Mouse (Mus musculus): ENCODE measurements around the gene Fkbpl. TPM values are rescaled to one million over a fixed set of nuclear protein-coding genes. Genes with fewer than 3 reads are reported as not detected.

Fkbpl gene
- polyA plus RNA-seq, 1 experiment, result 4.6 TPM

Other genes with a start within 250 kb of the Fkbpl start
- 1.2 and 1.6 TPM in 2 replicates for gene BC051142, start 245.9 kb upstream of the Fkbpl start, polyA plus RNA-seq (2012; rRNA removed)
- 0.04 TPM in 1 of 2 replicates, not detected in the other for gene Btnl4, start 167.4 kb upstream of the Fkbpl start, polyA plus RNA-seq (2012; rRNA removed)
- gene Btnl6, start 127.4 kb upstream of the Fkbpl start, polyA plus RNA-seq (2012; rRNA removed), result not detected in 2 replicates
- gene Notch4, start 80.5 kb upstream of the Fkbpl start, polyA plus RNA-seq (2012; rRNA removed), result 3.2 and 5.5 TPM in 2 replicates
- gene Gpsm3, start 55.0 kb upstream of the Fkbpl start, polyA plus RNA-seq (2012; rRNA removed), result 9.5 and 12.6 TPM in 2 replicates
- gene Pbx2, start 53.5 kb upstream of the Fkbpl start, polyA plus RNA-seq (2012; rRNA removed), result 55.2 and 58.1 TPM in 2 replicates
- gene Ager, start 46.9 kb upstream of the Fkbpl start, polyA plus RNA-seq (2012; rRNA removed), result 5.1 and 6.1 TPM in 2 replicates
- 82.7 and 91.4 TPM in 2 replicates for gene Rnf5, start 41.1 kb upstream of the Fkbpl start, polyA plus RNA-seq (2012; rRNA removed)
- gene Agpat1, start 40.5 kb upstream of the Fkbpl start, polyA plus RNA-seq (2012; rRNA removed), result 104 and 109 TPM in 2 replicates
- gene Egfl8, start 28.8 kb upstream of the Fkbpl start, polyA plus RNA-seq (2012; rRNA removed), result 9.3 and 10.6 TPM in 2 replicates
- gene Ppt2, start 16.3 kb upstream of the Fkbpl start, polyA plus RNA-seq (2012; rRNA removed), result 22.8 and 24.8 TPM in 2 replicates
- gene Prrt1, start 15.2 kb upstream of the Fkbpl start, polyA plus RNA-seq (2012; rRNA removed), result 8.0 and 11.1 TPM in 2 replicates
- gene Atf6b, start 2.4 kb downstream of the Fkbpl start, polyA plus RNA-seq (2012; rRNA removed), result 39.2 and 42.1 TPM in 2 replicates
- gene Tnxb, start 25.8 kb downstream of the Fkbpl start, polyA plus RNA-seq (2012; rRNA removed), result 74.4 and 93.5 TPM in 2 replicates
- gene C4b, start 99.1 kb downstream of the Fkbpl start, polyA plus RNA-seq (2012; rRNA removed), result 55.7 and 73.2 TPM in 2 replicates
- not detected in 2 replicates for gene Cyp21a1, start 159.8 kb downstream of the Fkbpl start, polyA plus RNA-seq (2012; rRNA removed)
- 37.0 and 47.5 TPM in 2 replicates for gene Stk19, start 192.2 kb downstream of the Fkbpl start, polyA plus RNA-seq (2012; rRNA removed)
- gene Dxo, start 192.3 kb downstream of the Fkbpl start, polyA plus RNA-seq (2012; rRNA removed), result 32.3 and 45.6 TPM in 2 replicates
- 50.3 and 58.0 TPM in 2 replicates for gene Skiv2l, start 205.4 kb downstream of the Fkbpl start, polyA plus RNA-seq (2012; rRNA removed)
- gene Nelfe, start 205.6 kb downstream of the Fkbpl start, polyA plus RNA-seq (2012; rRNA removed), result 50.4 and 50.6 TPM in 2 replicates
- gene Cfb, start 217.8 kb downstream of the Fkbpl start, polyA plus RNA-seq (2012; rRNA removed), result 35.7 and 41.6 TPM in 2 replicates
- 6.6 and 8.5 TPM in 2 replicates for gene Zbtb12, start 234.7 kb downstream of the Fkbpl start, polyA plus RNA-seq (2012; rRNA removed)
- 0.04 TPM in 1 of 2 replicates, not detected in the other for gene Gm20547, start 237.3 kb downstream of the Fkbpl start, polyA plus RNA-seq (2012; rRNA removed)